Mouse (Mus musculus) lung, postnatal 4 days (tissue): Measurements from ENCODE around the gene Troap.

Source experiments
- DNase-seq, 2 experiments: peaks; one replicate each; pipeline ENCODE4 v3.0.0; 2021

Troap gene

GRCm38 (mm10) chr15:99115065-99115423, 40.7 kb downstream of the Troap start:
- DNase-seq, result no peak

GRCm38 (mm10) chr15:99116539-99116938, 42.2 kb downstream of the Troap start:
- DNase-seq, result peak; percentile 31 to 42

GRCm38 (mm10) chr15:99120814-99121213, 46.4 kb downstream of the Troap start:
- DNase-seq, result no peak

- DNase-seq, result no peak
These were observed 48.3 kb downstream of the Troap start for GRCm38 (mm10) chr15:99122642-99123041.

- no peak for DNase-seq
These were observed 51.3 kb downstream of the Troap start, which contains the start of gene Spats2 for GRCm38 (mm10) chr15:99125711-99126080. Gene Spats2, plus strand, starts transcription at chr15:99125916.

GRCm38 (mm10) chr15:99126081-99126815, 51.9 kb downstream of the Troap start:
- peak; percentile 91 for DNase-seq

GRCm38 (mm10) chr15:99126816-99127365, 52.5 kb downstream of the Troap start:
- DNase-seq, result no peak

- no peak for DNase-seq
These were observed 53.6 kb downstream of the Troap start for GRCm38 (mm10) chr15:99127851-99128522.

- DNase-seq, result no peak
These were observed 55.1 kb downstream of the Troap start for GRCm38 (mm10) chr15:99129441-99129840.

GRCm38 (mm10) chr15:99129956-99130910, 55.9 kb downstream of the Troap start:
- DNase-seq, result no peak
